ENCODE assay signal across 8 mouse cellular contexts in genomic region chr8:22411971-22412370, GRCm38 (mm10). TPM values are rescaled to one million over a fixed set of nuclear protein-coding genes. Genes with fewer than 3 reads are reported as not detected.
A peak's percentile ranks its signal among the peaks of the same experiment; 100 is the strongest.
DNase-seq lines count a peak whose midpoint lies in the region; ATAC-seq and TF ChIP-seq lines count a peak whose summit lies in the region.

No protein-coding gene starts in this region.

- H3K4me3 ChIP-seq in heart, embryonic 11.5 days (ENCODE audit: low read depth, low read length), result peak overlapping the region; percentile 94
- peak overlapping the region; percentile 86 for H3K4me3 ChIP-seq in ES-Bruce4 (ENCODE audit: low read depth, low read length)
- H3K4me3 ChIP-seq in forebrain, embryonic 16.5 days (replicated peaks; ENCODE audit: low read length), result peak overlapping the region; percentile 85
- H3K4me3 ChIP-seq in macrophage (ENCODE audit: inconsistent target), result peak overlapping the region; percentile 93

- peaks cover 51% of the 10 kb centered on the region for H3K79me2 ChIP-seq in macrophage (ENCODE audit: inconsistent target)

- 0 out of 2 replicates have a peak overlapping the region, but pooled peaks have one; percentile 81 for H3K27ac ChIP-seq in heart, embryonic 11.5 days (ENCODE audit: low read depth, low read length)
- no peak overlapping the region for H3K27ac ChIP-seq in ES-Bruce4 (ENCODE audit: insufficient read depth, low read length)
- no peak overlapping the region for H3K27ac ChIP-seq in forebrain, embryonic 16.5 days (ENCODE audit: low read length)
- no peak overlapping the region for H3K27ac ChIP-seq in macrophage

- peak overlapping the region; percentile 98 for H3K9ac ChIP-seq in heart, embryonic 11.5 days (ENCODE audit: low read depth, low read length)
- peak overlapping the region; percentile 76 for H3K9ac ChIP-seq in ES-Bruce4 (ENCODE audit: low read depth, poor library complexity, severe bottlenecking)
- peak overlapping the region; percentile 78 for H3K9ac ChIP-seq in forebrain, embryonic 16.5 days (replicated peaks; ENCODE audit: low read depth, low read length)

- no peak for TF ChIP-seq POLR2A in ES-Bruce4 (IDR thresholded peaks at IDR 0.05; ENCODE audit: insufficient read depth, low read length)

- WGBS in heart, embryonic 11.5 days (ENCODE audit: insufficient replicate concordance), result 10% methylated on average over 8 of the region's 8 CpGs
- 22% methylated on average over 8 of the region's 8 CpGs for WGBS in forebrain, embryonic 16.5 days
- 23% methylated on average over 8 of the region's 8 CpGs for WGBS in macrophage (ENCODE audit: missing documents)

- H3K4me2 ChIP-seq in heart, embryonic 11.5 days, result peak overlapping the region; percentile 79
- peak overlapping the region; percentile 76 for H3K4me2 ChIP-seq in forebrain, embryonic 16.5 days (ENCODE audit: low read length)

- no peak for TF ChIP-seq EP300 in ES-Bruce4 (IDR thresholded peaks at IDR 0.05; ENCODE audit: insufficient read depth, low read depth, low read length)

- H3K4me1 ChIP-seq in heart, embryonic 11.5 days (ENCODE audit: control insufficient read depth, insufficient read depth, low read length), result peaks cover 4% of the 10 kb centered on the region; the same call in 1 of the 2 replicates
- H3K4me1 ChIP-seq in ES-Bruce4 (ENCODE audit: control insufficient read depth, insufficient read depth, low read length), result no peaks in the 10 kb centered on the region
- H3K4me1 ChIP-seq in forebrain, embryonic 16.5 days (replicated peaks; ENCODE audit: control insufficient read depth, insufficient read depth, low read length), result peaks cover 13% of the 10 kb centered on the region

- H3K9me3 ChIP-seq in heart, embryonic 11.5 days (replicated peaks; ENCODE audit: control insufficient read depth, low read length), result no peaks in the 10 kb centered on the region
- H3K9me3 ChIP-seq in ES-Bruce4 (replicated peaks; ENCODE audit: control insufficient read depth, insufficient read depth, low read length, poor library complexity, severe bottlenecking), result no peaks in the 10 kb centered on the region
- no peaks in the 10 kb centered on the region for H3K9me3 ChIP-seq in forebrain, embryonic 16.5 days (ENCODE audit: control insufficient read depth, low read length)

- no peak for TF ChIP-seq CTCF in ES-Bruce4 (IDR thresholded peaks at IDR 0.05; ENCODE audit: low read depth, low read length)

- H3K36me3 ChIP-seq in heart, embryonic 11.5 days (ENCODE audit: control insufficient read depth, insufficient read depth, low read length), result 0 out of 2 replicates have a peak, but pooled peaks cover 3% of the 10 kb centered on the region
- H3K36me3 ChIP-seq in ES-Bruce4 (ENCODE audit: control insufficient read depth, insufficient read depth, low read length, poor library complexity, severe bottlenecking), result peaks cover 3% of the 10 kb centered on the region
- peaks cover 5% of the 10 kb centered on the region; the same call in 1 of the 2 replicates for H3K36me3 ChIP-seq in forebrain, embryonic 16.5 days (ENCODE audit: control insufficient read depth, insufficient read depth)
- H3K36me3 ChIP-seq in macrophage (ENCODE audit: inconsistent target), result peaks cover 8% of the 10 kb centered on the region; the same call in 1 of the 2 replicates

- no peak for DNase-seq in heart, adult 9 months (ENCODE audit: low spot score in 2 of 2)
- DNase-seq in ovary, postnatal 14 days (ENCODE audit: low spot score), result no peak
- DNase-seq in thymus, adult 18-20 months, result no peak
- no peak for DNase-seq in gastrocnemius, postnatal 14 days

- ATAC-seq in heart, embryonic 11.5 days (replicated peaks; ENCODE audit: insufficient number of reproducible peaks, low FRiP score, low TSS enrichment), result no peak
- ATAC-seq in forebrain, embryonic 16.5 days, result no peak

- intact Hi-C loops in gastrocnemius, postnatal 14 days (cut with DNase I; ENCODE audit: low total_unique reads), result no loop called here

- no peaks in the 10 kb centered on the region for H3K27me3 ChIP-seq in heart, embryonic 11.5 days (ENCODE audit: control insufficient read depth, insufficient read depth, low read length)
- no peaks in the 10 kb centered on the region for H3K27me3 ChIP-seq in ES-Bruce4 (ENCODE audit: control insufficient read depth, insufficient read depth, low read length, poor library complexity, severe bottlenecking)
- H3K27me3 ChIP-seq in forebrain, embryonic 16.5 days (replicated peaks; ENCODE audit: control insufficient read depth, insufficient read depth, low read length), result no peaks in the 10 kb centered on the region

RNA-seq across cellular contexts. Expression of gene Mrps31, which starts 0.8 kb away (rescaled TPM):
- polyA plus RNA-seq in heart, embryonic 11.5 days (2014; fragmentation: Nextera tagmentation; extraction: Ambion mirVana), result 46.9 and 47.4 TPM in 2 replicates
- 46.3 and 48.9 TPM in 2 replicates for polyA plus RNA-seq in ES-Bruce4 (2011; ENCODE audit: insufficient read depth, insufficient read length, low read depth, missing spikeins)
- 32.5 and 34.1 TPM in 2 replicates for polyA plus RNA-seq in forebrain, embryonic 16.5 days (2015; fragmentation: Nextera tagmentation; extraction: Ambion mirVana)
- total RNA-seq in macrophage (2018; cell fraction: chromatin; rRNA removed), result 10 to 100 TPM in 10 of 26 experiments, 1 to 10 TPM in 16; 1.1 to 17.6 (median 7.0) TPM
- 10 to 100 TPM in 22 of 26 experiments, 1 to 10 TPM in 4; 7.2 to 16.3 (median 12.6) TPM for total RNA-seq in macrophage (2018; cell fraction: cytosol; rRNA removed)
- total RNA-seq in macrophage (2018; cell fraction: nucleus; rRNA removed), result 10 to 100 TPM in 9 of 26 experiments, 1 to 10 TPM in 17; 2.7 to 19.2 (median 6.4) TPM
- 13.7 to 20.2 TPM (median 18.1 TPM) in 3 replicates for polyA plus RNA-seq in macrophage (2018)
- 10 to 100 TPM; 35.9 to 39.3 TPM for total RNA-seq in gastrocnemius, postnatal 14 days (2021)

RNA-seq across cellular contexts. Expression of gene Slc25a15, which starts 13.6 kb away (rescaled TPM):
- polyA plus RNA-seq in heart, embryonic 11.5 days (2014; fragmentation: Nextera tagmentation; extraction: Ambion mirVana), result 11.1 and 14.9 TPM in 2 replicates
- polyA plus RNA-seq in ES-Bruce4 (2011; ENCODE audit: insufficient read depth, insufficient read length, low read depth, missing spikeins) (18.5 and 21.6 TPM in 2 replicates), macrophage (2018) (3.6 to 8.9 TPM (median 4.3 TPM) in 3 replicates)
- 8.7 and 11.2 TPM in 2 replicates for polyA plus RNA-seq in forebrain, embryonic 16.5 days (2015; fragmentation: Nextera tagmentation; extraction: Ambion mirVana)
- total RNA-seq in macrophage (2018; cell fraction: chromatin; rRNA removed), result 1 to 10 TPM in 20 of 26 experiments, under 1 TPM in 6; 0.27 to 7.6 (median 2.1) TPM
- 1 to 10 TPM; 3.6 to 9.3 (median 5.6) TPM for total RNA-seq in macrophage (2018; cell fraction: cytosol; rRNA removed)
- total RNA-seq in macrophage (2018; cell fraction: nucleus; rRNA removed), result 1 to 10 TPM; 1.2 to 9.2 (median 2.7) TPM
- total RNA-seq in gastrocnemius, postnatal 14 days (2021), result 10 to 100 TPM; 11.0 to 11.6 TPM
